Mouse (Mus musculus): ENCODE results near the gene Vcl. TPM values are rescaled to one million over a fixed set of nuclear protein-coding genes. Genes with fewer than 3 reads are reported as not detected.

Vcl gene
- polyA plus RNA-seq, 1 experiment = 129 TPM

- H3K79me2 ChIP-seq (ENCODE audit: control insufficient read depth, insufficient read depth) = no peaks in the 10 kb centered on the region
- H3K36me3 ChIP-seq (ENCODE audit: control insufficient read depth, insufficient read depth) = no peaks in the 10 kb centered on the region
- H3ac ChIP-seq (ENCODE audit: control insufficient read depth, insufficient read length, low read depth) = no peak overlapping the region
- H3K27me3 ChIP-seq (ENCODE audit: control insufficient read depth, insufficient read depth, insufficient read length) = no peaks in the 10 kb centered on the region
- H3K79me3 ChIP-seq (ENCODE audit: low read depth) = no peaks in the 10 kb centered on the region
- TF ChIP-seq USF1 (IDR thresholded peaks at IDR 0.05; ENCODE audit: low read depth) (peak; percentile 16), CTCF (IDR thresholded peaks at IDR 0.05; ENCODE audit: control insufficient read depth, insufficient read depth, insufficient read length) (no peak), CEBPB (IDR thresholded peaks at IDR 0.05; ENCODE audit: low read depth) (peak; percentile 37), FOSL1 (IDR thresholded peaks at IDR 0.05; ENCODE audit: insufficient read depth, low read length, poor library complexity, severe bottlenecking) (peak; percentile 42), MAX (IDR thresholded peaks at IDR 0.05) (peak; percentile 93), MYOD1 (IDR thresholded peaks at IDR 0.05; ENCODE audit: control insufficient read depth, insufficient read length, low read depth) (peak; percentile 30), MYOG (IDR thresholded peaks at IDR 0.05; ENCODE audit: control insufficient read depth, extremely low read depth, insufficient read length) (no peak)
- H3K4me3 ChIP-seq (ENCODE audit: insufficient read depth, poor library complexity, severe bottlenecking) = no peak overlapping the region
Observed at GRCm38 (mm10) chr14:20891941-20892402, 37.2 kb upstream of the Vcl start.

- Histone ChIP-seq H3K79me2 (ENCODE audit: control insufficient read depth, insufficient read depth) (no peaks in the 10 kb centered on the region), H3K36me3 (ENCODE audit: control insufficient read depth, insufficient read depth) (no peaks in the 10 kb centered on the region), H3ac (ENCODE audit: control insufficient read depth, insufficient read length, low read depth) (no peak overlapping the region), H3K27me3 (ENCODE audit: control insufficient read depth, insufficient read depth, insufficient read length) (no peaks in the 10 kb centered on the region), H3K79me3 (ENCODE audit: low read depth) (no peaks in the 10 kb centered on the region), H3K4me3 (ENCODE audit: insufficient read depth, poor library complexity, severe bottlenecking) (no peak overlapping the region)
- TF ChIP-seq USF1 (IDR thresholded peaks at IDR 0.05; ENCODE audit: low read depth) (no peak), MYOG (IDR thresholded peaks at IDR 0.05; ENCODE audit: control insufficient read depth, extremely low read depth, insufficient read length) (no peak), CEBPB (IDR thresholded peaks at IDR 0.05; ENCODE audit: low read depth) (no peak), CTCF (IDR thresholded peaks at IDR 0.05; ENCODE audit: control insufficient read depth, insufficient read depth, insufficient read length) (no peak), MYOD1 (IDR thresholded peaks at IDR 0.05; ENCODE audit: control insufficient read depth, insufficient read length, low read depth) (no peak), MAX (IDR thresholded peaks at IDR 0.05) (no peak), FOSL1 (IDR thresholded peaks at IDR 0.05; ENCODE audit: insufficient read depth, low read length, poor library complexity, severe bottlenecking) (no peak)
Observed at GRCm38 (mm10) chr14:20893815-20894214, 35.4 kb upstream of the Vcl start.

- no peaks in the 10 kb centered on the region for H3K27me3 ChIP-seq (ENCODE audit: control insufficient read depth, insufficient read depth, insufficient read length)
Observed at GRCm38 (mm10) chr14:20901267-20901666, 27.9 kb upstream of the Vcl start.

GRCm38 (mm10) chr14:20903137-20903536 lies 26.1 kb upstream of the Vcl start:
- Histone ChIP-seq H3K4me3 (ENCODE audit: insufficient read depth, poor library complexity, severe bottlenecking) (no peak overlapping the region), H3K79me3 (ENCODE audit: low read depth) (no peaks in the 10 kb centered on the region), H3ac (ENCODE audit: control insufficient read depth, insufficient read length, low read depth) (no peak overlapping the region), H3K36me3 (ENCODE audit: control insufficient read depth, insufficient read depth) (no peaks in the 10 kb centered on the region), H3K79me2 (ENCODE audit: control insufficient read depth, insufficient read depth) (no peaks in the 10 kb centered on the region), H3K27me3 (ENCODE audit: control insufficient read depth, insufficient read depth, insufficient read length) (no peaks in the 10 kb centered on the region)
- no peak for TF ChIP-seq FOSL1 (IDR thresholded peaks at IDR 0.05; ENCODE audit: insufficient read depth, low read length, poor library complexity, severe bottlenecking)
- peak; percentile 53 for TF ChIP-seq CEBPB (IDR thresholded peaks at IDR 0.05; ENCODE audit: low read depth)
- TF ChIP-seq CTCF (IDR thresholded peaks at IDR 0.05; ENCODE audit: control insufficient read depth, insufficient read depth, insufficient read length) = no peak

More at GRCm38 (mm10) chr14:20901267-20901666, 27.9 kb upstream of the Vcl start:
- Histone ChIP-seq H3ac (ENCODE audit: control insufficient read depth, insufficient read length, low read depth) (no peak overlapping the region), H3K79me3 (ENCODE audit: low read depth) (no peaks in the 10 kb centered on the region), H3K4me3 (ENCODE audit: insufficient read depth, poor library complexity, severe bottlenecking) (no peak overlapping the region), H3K36me3 (ENCODE audit: control insufficient read depth, insufficient read depth) (no peaks in the 10 kb centered on the region), H3K79me2 (ENCODE audit: control insufficient read depth, insufficient read depth) (no peaks in the 10 kb centered on the region)
- no peak for TF ChIP-seq USF1 (IDR thresholded peaks at IDR 0.05; ENCODE audit: low read depth)

GRCm38 (mm10) chr14:20911811-20912210 lies 17.4 kb upstream of the Vcl start:
- no peaks in the 10 kb centered on the region for H3K79me3 ChIP-seq (ENCODE audit: low read depth)
- H3ac ChIP-seq (ENCODE audit: control insufficient read depth, insufficient read length, low read depth) = no peak overlapping the region
- H3K36me3 ChIP-seq (ENCODE audit: control insufficient read depth, insufficient read depth) = no peaks in the 10 kb centered on the region
- H3K27me3 ChIP-seq (ENCODE audit: control insufficient read depth, insufficient read depth, insufficient read length) = no peaks in the 10 kb centered on the region
- no peak for TF ChIP-seq MYOD1 (IDR thresholded peaks at IDR 0.05; ENCODE audit: control insufficient read depth, insufficient read length, low read depth)
- no peak for TF ChIP-seq CTCF (IDR thresholded peaks at IDR 0.05; ENCODE audit: control insufficient read depth, insufficient read depth, insufficient read length)
- TF ChIP-seq USF1 (IDR thresholded peaks at IDR 0.05; ENCODE audit: low read depth) = no peak
- TF ChIP-seq MAX (IDR thresholded peaks at IDR 0.05) = no peak
- TF ChIP-seq MYOG (IDR thresholded peaks at IDR 0.05; ENCODE audit: control insufficient read depth, extremely low read depth, insufficient read length) = no peak
- no peak for TF ChIP-seq CEBPB (IDR thresholded peaks at IDR 0.05; ENCODE audit: low read depth)
- no peak for TF ChIP-seq FOSL1 (IDR thresholded peaks at IDR 0.05; ENCODE audit: insufficient read depth, low read length, poor library complexity, severe bottlenecking)
- H3K4me3 ChIP-seq (ENCODE audit: insufficient read depth, poor library complexity, severe bottlenecking) = no peak overlapping the region
- H3K79me2 ChIP-seq (ENCODE audit: control insufficient read depth, insufficient read depth) = no peaks in the 10 kb centered on the region

- TF ChIP-seq CEBPB (IDR thresholded peaks at IDR 0.05; ENCODE audit: low read depth) (no peak), MAX (IDR thresholded peaks at IDR 0.05) (no peak), CTCF (IDR thresholded peaks at IDR 0.05; ENCODE audit: control insufficient read depth, insufficient read depth, insufficient read length) (no peak), FOSL1 (IDR thresholded peaks at IDR 0.05; ENCODE audit: insufficient read depth, low read length, poor library complexity, severe bottlenecking) (peak; percentile 3), MYOG (IDR thresholded peaks at IDR 0.05; ENCODE audit: control insufficient read depth, extremely low read depth, insufficient read length) (no peak), USF1 (IDR thresholded peaks at IDR 0.05; ENCODE audit: low read depth) (no peak), MYOD1 (IDR thresholded peaks at IDR 0.05; ENCODE audit: control insufficient read depth, insufficient read length, low read depth) (no peak)
- no peaks in the 10 kb centered on the region for H3K27me3 ChIP-seq (ENCODE audit: control insufficient read depth, insufficient read depth, insufficient read length)
- H3K79me2 ChIP-seq (ENCODE audit: control insufficient read depth, insufficient read depth) = no peaks in the 10 kb centered on the region
- no peaks in the 10 kb centered on the region for H3K36me3 ChIP-seq (ENCODE audit: control insufficient read depth, insufficient read depth)
- H3ac ChIP-seq (ENCODE audit: control insufficient read depth, insufficient read length, low read depth) = no peak overlapping the region
- H3K79me3 ChIP-seq (ENCODE audit: low read depth) = no peaks in the 10 kb centered on the region
- no peak overlapping the region for H3K4me3 ChIP-seq (ENCODE audit: insufficient read depth, poor library complexity, severe bottlenecking)
Observed at GRCm38 (mm10) chr14:20914415-20914814, 14.8 kb upstream of the Vcl start.
